Mouse (Mus musculus) midbrain, embryonic 14.5 days (tissue): Measurements from ENCODE around the gene Slc39a11. TPM values are rescaled to one million over a fixed set of nuclear protein-coding genes. Genes with fewer than 3 reads are reported as not detected.

ENCODE experiments used
- ATAC-seq: fragments of 200-750 bp; cut with Nextera tagmentation; 2 replicates; pipeline ENCODE4 v1.8.0; 2017; ENCODE audit warnings: moderate number of reproducible peaks, moderate library complexity; ENCODE audit not compliant: low FRiP score, low TSS enrichment
- DNase-seq: peaks from one replicate; pipeline ENCODE4 v3.0.0-alpha.2; 2015
- H3K27ac ChIP-seq: fragments of 300-500 bp; sonication (generic); replicated peaks from 2 replicates; pipeline ENCODE4 v1.5.1; 2014; ENCODE audit warnings: mild to moderate bottlenecking, low read depth, low read length, moderate library complexity
- H3K27me3 ChIP-seq: fragments of 300-500 bp; sonication (generic); 2 replicates; pipeline ENCODE4 v1.6.1; 2014; ENCODE audit warnings: low read length, control low read depth, mixed read lengths; ENCODE audit not compliant: control insufficient read depth, insufficient read depth
- H3K36me3 ChIP-seq: fragments of 300-500 bp; sonication (generic); 2 replicates; pipeline ENCODE4 v1.6.1; 2014; ENCODE audit warnings: low read length, control low read depth; ENCODE audit not compliant: control insufficient read depth, insufficient read depth
- H3K4me1 ChIP-seq: fragments of 300-500 bp; sonication (generic); 2 replicates; pipeline ENCODE4 v1.6.1; 2014; ENCODE audit warnings: mild to moderate bottlenecking, antibody characterized with exemption, low read length, control low read depth; ENCODE audit not compliant: control insufficient read depth, insufficient read depth
- H3K4me2 ChIP-seq: fragments of 300-500 bp; sonication (generic); 2 replicates; pipeline ENCODE4 v1.6.1; 2014; ENCODE audit warnings: mild to moderate bottlenecking, low read length, moderate library complexity
- H3K4me3 ChIP-seq: fragments of 300-500 bp; sonication (generic); replicated peaks from 2 replicates; pipeline ENCODE4 v1.5.1; 2014; ENCODE audit warnings: low read depth, low read length
- H3K9ac ChIP-seq: fragments of 300-500 bp; sonication (generic); replicated peaks from 2 replicates; pipeline ENCODE4 v1.6.1; 2014; ENCODE audit warnings: mild to moderate bottlenecking, low read length, moderate library complexity
- H3K9me3 ChIP-seq: fragments of 300-500 bp; sonication (generic); 2 replicates; pipeline ENCODE4 v1.6.1; 2016; ENCODE audit warnings: low read length, control low read depth, mixed read lengths; ENCODE audit not compliant: control insufficient read depth
- WGBS: fragments of 180-500 bp; shearing (Covaris S2); extraction: QIAGEN DNeasy Blood & Tissue Kit; methylation state at CpG from one replicate; pipeline ENCODE4 v1.1.7; 2014; 5-methylcytosine and 5-hydroxymethylcytosine counted together
- polyA plus RNA-seq: library from polyadenylated mRNA; unstranded; fragments of >200 nt; fragmentation: Nextera tagmentation; extraction: Ambion mirVana; gene quantifications from 2 replicates; pipeline ENCODE4 v1.2.1, GENCODE M21; 2014

The Slc39a11 gene
- polyA plus RNA-seq, 1 experiment from 2014 or later = 31.1 TPM

DNA sequence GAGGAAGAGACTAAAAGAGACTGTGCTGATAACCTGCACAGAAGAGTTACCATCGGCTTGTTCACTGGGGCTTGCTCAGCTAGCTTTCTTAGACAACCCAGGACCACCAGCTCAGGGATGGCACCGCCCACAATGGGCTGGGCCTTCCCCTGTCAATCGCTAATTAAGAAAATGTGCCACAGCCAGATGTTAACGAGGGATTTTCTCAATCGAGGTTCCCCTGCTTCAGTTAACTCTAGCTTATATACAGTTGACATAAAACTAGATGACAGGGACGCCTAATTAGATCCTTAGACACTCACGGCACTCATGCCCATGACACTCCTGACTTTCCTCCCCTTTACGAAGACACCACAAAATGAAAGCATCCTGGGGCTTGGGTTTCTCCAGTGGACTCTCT is 268.3 kb downstream of the Slc39a11 start:
- Histone ChIP-seq H3K4me3 (no peak overlapping the region), H3K27ac (no peak overlapping the region), H3K4me2 (no peak overlapping the region), H3K36me3 (no peaks in the 10 kb centered on the region), H3K9ac (no peak overlapping the region), H3K27me3 (no peaks in the 10 kb centered on the region), H3K9me3 (no peaks in the 10 kb centered on the region), H3K4me1 (peaks cover 23% of the 10 kb centered on the region; the same call in 1 of the 2 replicates)
- no peak for ATAC-seq
- no peak for DNase-seq
- WGBS = 75% methylated on average over 8 of the region's 8 CpGs

GRCm38 (mm10) chr11:113378867-113379266 is 271.0 kb downstream of the Slc39a11 start:
- no peaks in the 10 kb centered on the region for H3K27me3 ChIP-seq
- WGBS = 88% methylated on average over 9 of the region's 9 CpGs
- no peak overlapping the region for H3K4me3 ChIP-seq
- H3K9ac ChIP-seq = no peak overlapping the region
- H3K36me3 ChIP-seq = no peaks in the 10 kb centered on the region
- peaks cover 15% of the 10 kb centered on the region; the same call in 1 of the 2 replicates for H3K4me1 ChIP-seq
- DNase-seq (no peak), ATAC-seq (no peak)
- H3K9me3 ChIP-seq = no peaks in the 10 kb centered on the region
- H3K27ac ChIP-seq = no peak overlapping the region
- no peak overlapping the region for H3K4me2 ChIP-seq

GRCm38 (mm10) chr11:113376066-113376465 is 273.8 kb downstream of the Slc39a11 start:
- H3K4me3 ChIP-seq = no peak overlapping the region
- no peak overlapping the region for H3K4me2 ChIP-seq
- no peak overlapping the region for H3K9ac ChIP-seq
- no peaks in the 10 kb centered on the region for H3K36me3 ChIP-seq
- WGBS = 85% methylated on average over 9 of the region's 9 CpGs
- no peaks in the 10 kb centered on the region for H3K27me3 ChIP-seq
- H3K9me3 ChIP-seq = peaks cover 3% of the 10 kb centered on the region; the same call in 1 of the 2 replicates
- no peak overlapping the region for H3K27ac ChIP-seq
- DNase-seq (no peak), ATAC-seq (no peak)
- H3K4me1 ChIP-seq = peaks cover 9% of the 10 kb centered on the region; the same call in 1 of the 2 replicates

GRCm38 (mm10) chr11:113373926-113374325 is 276.0 kb downstream of the Slc39a11 start:
- Histone ChIP-seq H3K9me3 (peaks cover 3% of the 10 kb centered on the region; the same call in 1 of the 2 replicates), H3K4me1 (peaks cover 9% of the 10 kb centered on the region; the same call in 1 of the 2 replicates), H3K4me2 (no peak overlapping the region), H3K36me3 (no peaks in the 10 kb centered on the region), H3K27ac (no peak overlapping the region), H3K27me3 (no peaks in the 10 kb centered on the region), H3K9ac (no peak overlapping the region), H3K4me3 (no peak overlapping the region)
- ATAC-seq (no peak), DNase-seq (no peak)
- WGBS = 79% methylated on average over 10 of the region's 10 CpGs

- Histone ChIP-seq H3K36me3 (no peaks in the 10 kb centered on the region), H3K27ac (no peak overlapping the region), H3K27me3 (no peaks in the 10 kb centered on the region), H3K4me2 (no peak overlapping the region), H3K9me3 (peaks cover 3% of the 10 kb centered on the region; the same call in 1 of the 2 replicates), H3K9ac (no peak overlapping the region), H3K4me1 (peaks cover 9% of the 10 kb centered on the region; the same call in 1 of the 2 replicates), H3K4me3 (no peak overlapping the region)
- DNase-seq (no peak), ATAC-seq (no peak)
- 86% methylated on average over 9 of the region's 9 CpGs for WGBS
Observed at GRCm38 (mm10) chr11:113373331-113373730, 276.5 kb downstream of the Slc39a11 start.

GRCm38 (mm10) chr11:113368046-113368445 is 281.8 kb downstream of the Slc39a11 start:
- Histone ChIP-seq H3K27me3 (no peaks in the 10 kb centered on the region), H3K36me3 (no peaks in the 10 kb centered on the region), H3K9me3 (peaks cover 3% of the 10 kb centered on the region; the same call in 1 of the 2 replicates), H3K4me3 (no peak overlapping the region), H3K4me2 (no peak overlapping the region), H3K9ac (no peak overlapping the region), H3K27ac (no peak overlapping the region), H3K4me1 (peaks cover 18% of the 10 kb centered on the region; the same call in 1 of the 2 replicates)
- 18% methylated on average over 13 of the region's 13 CpGs for WGBS
- ATAC-seq = no peak
- no peak for DNase-seq

DNA sequence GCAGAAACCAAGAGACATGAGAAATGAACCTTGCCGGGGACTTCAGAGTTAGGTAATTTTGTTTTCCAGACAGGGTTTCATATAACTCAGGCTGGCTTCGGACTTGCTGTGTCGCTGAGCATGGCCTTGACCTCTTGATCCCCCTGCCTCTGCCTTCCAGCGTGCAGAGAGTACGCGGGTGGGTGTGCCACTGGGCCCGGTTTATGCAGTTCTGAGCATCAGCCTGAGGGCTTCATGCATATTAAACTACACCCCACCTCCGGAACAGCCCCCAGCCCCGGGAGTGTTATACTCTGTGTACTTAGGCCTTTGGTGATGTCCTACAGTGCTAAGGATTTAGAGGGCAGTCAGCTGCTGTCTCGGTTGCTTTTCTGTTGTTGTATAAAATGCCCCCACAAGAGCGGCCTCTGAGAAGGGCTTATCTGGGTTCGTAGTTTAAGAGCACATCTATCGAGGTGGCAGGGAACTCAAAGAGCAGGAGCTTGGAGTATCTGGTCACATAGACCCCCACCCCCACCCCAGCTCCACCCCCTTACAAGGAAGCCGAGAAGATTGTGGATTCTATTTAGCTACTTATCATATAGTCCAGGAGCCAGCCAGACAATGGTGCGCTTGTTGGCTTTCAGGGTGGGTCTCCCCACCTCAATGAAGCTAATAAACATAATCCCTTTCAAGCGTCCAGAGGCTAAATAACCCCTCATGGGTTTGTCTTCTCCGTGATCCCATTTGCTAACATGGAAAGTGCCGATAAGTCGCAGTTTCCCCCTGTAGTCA is 283.4 kb downstream of the Slc39a11 start:
- H3K27me3 ChIP-seq = no peaks in the 10 kb centered on the region
- no peak overlapping the region for H3K4me3 ChIP-seq
- no peaks in the 10 kb centered on the region for H3K36me3 ChIP-seq
- peak; percentile 53; the same call in 1 of the 2 replicates for ATAC-seq
- no peak overlapping the region for H3K9ac ChIP-seq
- peak overlapping the region; percentile 32; the same call in 1 of the 2 replicates for H3K27ac ChIP-seq
- H3K4me1 ChIP-seq = peaks cover 18% of the 10 kb centered on the region; the same call in 1 of the 2 replicates
- DNase-seq = no peak
- H3K4me2 ChIP-seq = no peak overlapping the region
- 18% methylated on average over 19 of the region's 19 CpGs for WGBS
- peaks cover 3% of the 10 kb centered on the region; the same call in 1 of the 2 replicates for H3K9me3 ChIP-seq

GRCm38 (mm10) chr11:113363739-113364138 is 286.1 kb downstream of the Slc39a11 start:
- 18% methylated on average over 13 of the region's 13 CpGs for WGBS
- no peak overlapping the region for H3K4me2 ChIP-seq
- no peaks in the 10 kb centered on the region for H3K27me3 ChIP-seq
- peak; percentile 52 for DNase-seq
- H3K36me3 ChIP-seq = no peaks in the 10 kb centered on the region
- H3K4me3 ChIP-seq = no peak overlapping the region
- peaks cover 18% of the 10 kb centered on the region; the same call in 1 of the 2 replicates for H3K4me1 ChIP-seq
- no peak for ATAC-seq
- no peak overlapping the region; the same call in 1 of the 2 replicates for H3K27ac ChIP-seq
- H3K9ac ChIP-seq = no peak overlapping the region
- H3K9me3 ChIP-seq = no peaks in the 10 kb centered on the region

DNA sequence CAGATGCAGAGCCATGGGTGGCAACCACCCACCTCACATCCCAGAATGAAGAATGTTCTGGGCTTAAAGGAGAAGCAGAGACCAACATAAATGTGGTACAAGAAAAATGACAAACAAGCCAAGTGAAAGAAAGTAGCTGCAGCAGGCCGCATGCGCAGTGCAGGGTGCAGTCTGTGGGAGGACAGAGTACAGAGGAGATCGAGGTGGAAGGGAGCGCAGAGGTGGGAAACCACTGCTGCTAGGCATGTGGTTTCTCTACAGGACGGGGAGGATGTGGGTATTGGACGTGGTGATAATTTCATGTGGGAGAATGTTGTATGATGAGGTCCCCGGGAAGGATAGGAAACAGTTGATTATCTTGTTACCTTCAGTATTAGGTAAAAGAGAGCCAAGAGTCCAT is 287.3 kb downstream of the Slc39a11 start:
- WGBS = 92% methylated on average over 7 of the region's 7 CpGs
- H3K4me3 ChIP-seq = no peak overlapping the region
- H3K9ac ChIP-seq = no peak overlapping the region
- no peaks in the 10 kb centered on the region for H3K27me3 ChIP-seq
- no peak overlapping the region for H3K4me2 ChIP-seq
- DNase-seq (no peak), ATAC-seq (no peak)
- H3K9me3 ChIP-seq = no peaks in the 10 kb centered on the region
- peaks cover 18% of the 10 kb centered on the region; the same call in 1 of the 2 replicates for H3K4me1 ChIP-seq
- no peaks in the 10 kb centered on the region for H3K36me3 ChIP-seq
- H3K27ac ChIP-seq = no peak overlapping the region
